16 mouse cellular contexts compared by ENCODE assay signal in the genomic region with DNA sequence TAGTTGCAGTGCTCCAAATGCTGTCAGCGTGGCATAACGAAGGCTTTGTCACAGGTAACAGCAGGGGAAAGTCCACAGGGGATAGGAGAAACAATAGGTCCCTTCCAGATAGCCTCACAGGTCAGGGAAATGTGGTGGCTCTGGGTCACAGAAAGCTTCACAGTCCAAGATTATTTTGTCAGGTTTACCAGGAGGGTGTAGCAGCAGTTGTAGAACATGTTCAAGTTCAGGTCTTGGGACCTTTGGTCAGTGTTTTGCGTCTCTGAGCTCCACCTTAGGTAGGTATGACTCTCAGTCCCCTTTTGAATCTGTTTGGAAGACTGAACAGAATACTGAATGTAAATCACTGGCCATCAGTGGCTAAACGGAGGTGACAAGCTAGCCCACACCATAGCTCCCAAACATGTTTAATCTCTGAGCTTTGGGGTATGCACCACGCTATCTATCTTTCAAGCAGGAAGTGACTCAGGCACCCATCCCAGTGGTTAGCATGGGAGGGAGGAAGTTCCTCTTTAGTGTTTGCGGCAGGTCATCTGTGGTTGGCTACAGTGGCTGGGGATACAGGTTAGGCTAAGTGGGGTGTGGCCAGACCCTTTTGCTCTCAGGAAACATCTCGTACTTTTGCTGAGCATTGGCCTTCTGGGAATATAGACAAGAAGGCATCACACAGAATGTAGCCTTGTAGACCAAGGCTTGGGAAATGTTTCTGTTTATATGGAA. TPM values are rescaled to one million over a fixed set of nuclear protein-coding genes. Genes with fewer than 3 reads are reported as not detected.
A peak's percentile ranks its signal among the peaks of the same experiment; 100 is the strongest.
DNase-seq lines count a peak whose midpoint lies in the region; ATAC-seq lines count a peak whose summit lies in the region.
"Had no signal": no experiment of that assay in that cellular context is flagged by ENCODE, and none has a peak within 500 bp of the region (broad histone marks: within the 10 kb centered on the region; RNA-seq: fewer than 3 reads in every experiment).

No protein-coding gene starts in this region.

- no peaks in the 10 kb centered on the region for H3K27me3 ChIP-seq in midbrain, embryonic 16.5 days (ENCODE audit: control insufficient read depth, insufficient read depth, low read depth, low read length)
- H3K27me3 ChIP-seq: limb, embryonic 12.5 days had no signal

- H3K4me3 ChIP-seq in midbrain, embryonic 16.5 days (ENCODE audit: low read depth, low read length) = no peak overlapping the region
- H3K4me3 ChIP-seq: erythroblast, embryonic 14.5 days; heart, adult 2 months; hindbrain, embryonic 10.5 days; limb, embryonic 12.5 days had no signal

- H3K4me2 ChIP-seq in midbrain, embryonic 16.5 days (ENCODE audit: low read length) = no peak overlapping the region
- H3K4me2 ChIP-seq: limb, embryonic 12.5 days had no signal

- H3K9ac ChIP-seq in midbrain, embryonic 16.5 days (ENCODE audit: low read depth, low read length) = no peak overlapping the region
- H3K9ac ChIP-seq: limb, embryonic 12.5 days had no signal

- DNase-seq in 3T3-L1 (ENCODE audit: low read depth, low spot score) (peak; percentile 36), 416B (ENCODE audit: low read depth) (peak; percentile 96)
- no peak for DNase-seq in urinary bladder, adult 2 months (ENCODE audit: low spot score)
- no peak for DNase-seq in layer of hippocampus, adult 9-10 months (ENCODE audit: low spot score)
- DNase-seq: kidney, adult 8-10 months; retina, postnatal 1 day had no signal

- H3K27ac ChIP-seq in midbrain, embryonic 16.5 days (ENCODE audit: low read length) = no peak overlapping the region
- H3K27ac ChIP-seq: heart, adult 2 months; hindbrain, embryonic 10.5 days; limb, embryonic 12.5 days had no signal

- ATAC-seq in common myeloid progenitor, adult 5-6 weeks (replicated peaks; ENCODE audit: low read depth, poor library complexity, severe bottlenecking) = peak; percentile 92
- peak; percentile 92 for ATAC-seq in megakaryocyte progenitor cell, adult 5-6 weeks (replicated peaks; ENCODE audit: poor library complexity)
- ATAC-seq in midbrain, embryonic 16.5 days = no peak

- 84% methylated on average over 7 of the region's 7 CpGs for WGBS in midbrain, embryonic 16.5 days

- no peaks in the 10 kb centered on the region for H3K36me3 ChIP-seq in midbrain, embryonic 16.5 days (ENCODE audit: control insufficient read depth, insufficient read depth, low read length)
- H3K36me3 ChIP-seq: hindbrain, embryonic 10.5 days; limb, embryonic 12.5 days had no signal

- no peaks in the 10 kb centered on the region for H3K4me1 ChIP-seq in midbrain, embryonic 16.5 days (ENCODE audit: control insufficient read depth, insufficient read depth, low read length)
- H3K4me1 ChIP-seq: limb, embryonic 12.5 days had no signal

- H3K9me3 ChIP-seq in midbrain, embryonic 16.5 days (replicated peaks; ENCODE audit: control insufficient read depth, low read length, poor library complexity, severe bottlenecking) = no peaks in the 10 kb centered on the region
- H3K9me3 ChIP-seq: hindbrain, embryonic 10.5 days; limb, embryonic 12.5 days had no signal

RNA-seq across cellular contexts. Expression of gene Mprip, which starts 24.2 kb away (rescaled TPM):
- 88.3 and 101 TPM in 2 replicates for total RNA-seq in common myeloid progenitor, adult 5-6 weeks (2017)
- 32.2 and 36.8 TPM in 2 replicates for total RNA-seq in megakaryocyte progenitor cell, adult 5-6 weeks (2015)
- total RNA-seq in megakaryocyte progenitor cell, adult 5-6 weeks (2017) = 69.9 and 72.6 TPM in 2 replicates
- polyA plus RNA-seq in urinary bladder, adult 2 months (2012; rRNA removed) = 136 and 151 TPM in 2 replicates
- polyA plus RNA-seq in midbrain, embryonic 16.5 days (2015; fragmentation: Nextera tagmentation; extraction: Ambion mirVana) = 35.8 and 39.2 TPM in 2 replicates

RNA-seq across cellular contexts. Expression of gene Olfr223, which starts 43.8 kb away (rescaled TPM):
- total RNA-seq in common myeloid progenitor, adult 5-6 weeks (2017) = not detected in 2 replicates
- total RNA-seq in megakaryocyte progenitor cell, adult 5-6 weeks (2015) = not detected in 2 replicates
- total RNA-seq in megakaryocyte progenitor cell, adult 5-6 weeks (2017) = not detected in 2 replicates
- not detected in 2 replicates for polyA plus RNA-seq in urinary bladder, adult 2 months (2012; rRNA removed)
- not detected in 2 replicates for polyA plus RNA-seq in midbrain, embryonic 16.5 days (2015; fragmentation: Nextera tagmentation; extraction: Ambion mirVana)
- total RNA-seq: adrenal gland, postnatal 10 days; heart, adult 2 months; layer of hippocampus, adult 8-10 months had no signal
- polyA plus RNA-seq: erythroblast, embryonic 14.5 days; heart, adult 2 months; hindbrain, embryonic 10.5 days; limb, embryonic 12.5 days; stomach, embryonic 14.5 days had no signal

Comparison
In these comparisons a context has a peak if more than half of its experiments do, and no peak if none do; other contexts are left out.
1. DNase-seq: peak in 3T3-L1 (single experiment) and 416B (single experiment); none in urinary bladder, adult 2 months (single experiment) and layer of hippocampus, adult 9-10 months (single experiment).